Comparison of ENCODE assay signal across 25 mouse cellular contexts in genomic region chr1:16816572-16816971, GRCm38 (mm10).
A peak's percentile ranks its signal among the peaks of the same experiment; 100 is the strongest.
DNase-seq lines count a peak whose midpoint lies in the region; TF ChIP-seq lines count a peak whose summit lies in the region.
"Had no signal": no experiment of that assay in that cellular context is flagged by ENCODE, and none has a peak within 500 bp of the region (broad histone marks: within the 10 kb centered on the region; RNA-seq: fewer than 3 reads in every experiment).

No protein-coding gene starts in this region.

- peak overlapping the region; percentile 83 for H3K27ac ChIP-seq in layer of hippocampus, adult 2 months
- H3K27ac ChIP-seq: gastrocnemius, adult 2 months; hindbrain, embryonic 12.5 days; hindbrain, postnatal 0 days; intestine, embryonic 15.5 days; liver, embryonic 14.5 days; midbrain, embryonic 10.5 days; midbrain, embryonic 15.5 days had no signal

- no peak overlapping the region for H3K4me3 ChIP-seq in layer of hippocampus, adult 2 months
- H3K4me3 ChIP-seq: gastrocnemius, adult 2 months; hindbrain, embryonic 12.5 days; intestine, embryonic 15.5 days; midbrain, embryonic 10.5 days; midbrain, embryonic 15.5 days had no signal

- DNase-seq in cerebellum, adult 11-12 months = peak; percentile 35
- no peak for DNase-seq in cerebellum, adult 11 months
- DNase-seq in left cerebral cortex, adult 18-20 months (ENCODE audit: low spot score in 2 of 2) = peak; percentile 3 to 14
- DNase-seq in left cerebral cortex, adult 8-10 months (ENCODE audit: low spot score in 2 of 2) = no peak
- peak; percentile 67 to 77 for DNase-seq in layer of hippocampus, adult 2 months (ENCODE audit: low spot score in 2 of 2)
- peak; percentile 69 to 76 for DNase-seq in layer of hippocampus, postnatal 36 days
- no peak for DNase-seq in urinary bladder, postnatal 10 days (ENCODE audit: low spot score)
- no peak for DNase-seq in lung, postnatal 4 days
- DNase-seq: adrenal gland, postnatal 10 days; gastrocnemius, adult 2 months; gastrocnemius, postnatal 36 days; heart, adult 18-20 months; heart, postnatal 36 days; kidney, adult 9 months; kidney, postnatal 10 days; left cerebral cortex, postnatal 4 days; lung, adult 2 months; lung, postnatal 10 days; thymus, postnatal 4 days had no signal

- no peak for TF ChIP-seq CTCF in layer of hippocampus, adult 2 months (conservative IDR thresholded peaks at IDR 0.05)

Comparison
In these comparisons a context has a peak if more than half of its experiments do, and no peak if none do; other contexts are left out.
1. DNase-seq: peak in cerebellum, adult 11-12 months (single experiment), left cerebral cortex, adult 18-20 months (2 of 2), layer of hippocampus, adult 2 months (2 of 2) and layer of hippocampus, postnatal 36 days (2 of 2); none in cerebellum, adult 11 months (single experiment), left cerebral cortex, adult 8-10 months (0 of 2), urinary bladder, postnatal 10 days (single experiment) and lung, postnatal 4 days (0 of 2).